Mouse (Mus musculus) erythroblast, embryonic 14.5 days (primary cell): ENCODE measurements around the gene Whamm. TPM values are rescaled to one million over a fixed set of nuclear protein-coding genes. Genes with fewer than 3 reads are reported as not detected.

Experiments
- H3K27me3 ChIP-seq: 2 replicates; pipeline ENCODE4 v1.6.1; 2012; ENCODE audit warnings: inconsistent platforms; ENCODE audit not compliant: control insufficient read depth
- H3K36me3 ChIP-seq: 2 replicates; pipeline ENCODE4 v1.6.1; 2012; ENCODE audit warnings: mild to moderate bottlenecking, inconsistent platforms; ENCODE audit not compliant: control insufficient read depth
- H3K4me1 ChIP-seq: 2 replicates; pipeline ENCODE4 v1.6.1; 2012; ENCODE audit warnings: inconsistent platforms; ENCODE audit not compliant: control insufficient read depth
- H3K4me3 ChIP-seq: replicated peaks from 2 replicates; pipeline ENCODE3; 2012; ENCODE audit warnings: moderate library complexity, mild to moderate bottlenecking, inconsistent platforms
- H3K9me3 ChIP-seq: 2 replicates; pipeline ENCODE4 v1.6.1; 2012; ENCODE audit warnings: low read length, inconsistent platforms, mixed read lengths; ENCODE audit not compliant: control insufficient read depth
- GATA1 ChIP-seq: IDR thresholded peaks from 2 replicates; pipeline ENCODE4 v1.6.1; 2012; ENCODE audit warnings: low read length, inconsistent platforms, mixed read lengths
- TAL1 ChIP-seq: IDR thresholded peaks from 3 replicates; pipeline ENCODE4 v1.6.1; 2012; ENCODE audit warnings: low read length, inconsistent platforms, mixed read lengths
- polyA plus RNA-seq: library from polyadenylated mRNA; stranded (reverse); fragments of >175 nt; gene quantifications from 2 replicates; pipeline ENCODE4 v1.2.3, GENCODE M21; 2012

Gene Whamm
- polyA plus RNA-seq, 1 experiment: 3.9 TPM

DNA sequence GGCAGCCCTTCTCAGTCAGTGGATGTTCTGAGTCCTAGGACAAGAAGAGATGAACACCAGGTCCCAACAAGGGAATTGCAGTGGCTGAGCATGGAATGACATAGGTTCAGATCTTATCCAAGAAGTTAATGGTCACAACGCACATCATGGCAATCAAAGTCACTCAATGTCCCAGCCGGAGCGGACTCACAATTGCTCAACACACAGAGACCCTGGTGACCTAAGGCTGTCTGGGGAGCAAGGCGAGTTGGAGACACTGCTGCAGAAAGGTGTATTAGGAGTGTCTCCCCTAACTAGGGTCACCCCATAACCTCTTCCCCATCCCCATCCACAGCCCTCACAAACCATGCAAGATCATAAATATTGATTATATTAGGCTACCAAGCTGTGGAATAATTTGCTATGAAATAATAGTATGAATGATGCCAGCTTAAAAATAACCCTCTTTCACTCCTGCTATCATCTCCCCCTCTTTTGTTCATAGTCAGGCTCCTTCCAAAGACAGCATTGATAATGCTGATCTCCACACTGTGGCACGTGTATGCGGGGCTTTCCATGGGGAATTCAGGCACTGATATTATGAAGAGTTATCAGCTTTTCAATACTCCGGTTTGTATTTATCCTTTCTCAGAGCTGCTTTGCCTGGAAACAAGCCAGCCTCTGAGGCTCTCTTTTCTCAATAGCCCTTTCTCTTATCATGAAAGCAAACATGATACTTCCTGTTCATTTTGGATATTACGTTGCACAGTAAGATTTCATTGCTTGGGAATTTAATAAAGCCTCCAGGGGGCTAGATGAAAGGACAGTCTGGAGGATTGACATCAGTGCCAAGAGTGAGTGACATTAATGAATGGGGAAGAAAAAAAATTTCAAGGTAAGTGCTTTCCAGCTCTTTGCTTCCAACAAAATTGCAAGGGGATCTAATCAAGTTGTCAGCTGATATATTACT is 10.7 kb upstream of the Whamm start:
- H3K36me3 ChIP-seq: no peaks in the 10 kb centered on the region
- H3K4me3 ChIP-seq: no peak overlapping the region
- peaks cover 13% of the 10 kb centered on the region for H3K27me3 ChIP-seq
- no peaks in the 10 kb centered on the region for H3K4me1 ChIP-seq
- no peak for TF ChIP-seq TAL1
- no peak for TF ChIP-seq GATA1
- no peaks in the 10 kb centered on the region for H3K9me3 ChIP-seq

GRCm38 (mm10) chr7:81561211-81561610 is 9.9 kb upstream of the Whamm start:
- Histone ChIP-seq H3K4me3 (no peak overlapping the region), H3K9me3 (no peaks in the 10 kb centered on the region), H3K36me3 (no peaks in the 10 kb centered on the region), H3K4me1 (0 out of 2 replicates have a peak, but pooled peaks cover under 1% of the 10 kb centered on the region), H3K27me3 (peaks cover 17% of the 10 kb centered on the region)
- TF ChIP-seq GATA1 (no peak), TAL1 (no peak)

DNA sequence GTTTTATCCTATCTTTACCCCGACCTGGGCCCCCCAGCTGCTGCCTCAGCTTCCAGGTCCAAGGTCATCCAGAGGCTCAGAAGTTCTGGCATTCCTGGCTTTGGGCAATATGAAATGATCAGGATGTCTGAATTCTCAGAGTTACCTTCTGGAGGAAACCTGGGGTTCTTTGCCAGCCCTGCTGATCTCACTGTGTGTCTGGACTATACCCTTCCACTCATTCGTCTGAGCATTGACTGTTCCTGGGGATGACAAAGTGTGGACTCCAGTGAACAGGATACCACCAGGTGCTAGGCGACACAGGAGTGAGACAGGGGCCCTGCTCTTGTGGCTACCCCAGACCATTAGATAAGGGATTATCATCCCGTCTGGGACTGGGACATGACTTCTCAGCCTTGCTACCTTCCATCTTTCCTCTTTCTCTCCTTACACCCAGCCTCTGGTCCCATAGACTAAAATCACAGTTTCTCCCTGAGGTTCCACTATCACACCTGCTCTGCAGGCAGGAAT is 7.5 kb upstream of the Whamm start:
- Histone ChIP-seq H3K4me1 (peaks cover 3% of the 10 kb centered on the region; the same call in 1 of the 2 replicates), H3K9me3 (no peaks in the 10 kb centered on the region), H3K36me3 (no peaks in the 10 kb centered on the region), H3K27me3 (peaks cover 17% of the 10 kb centered on the region), H3K4me3 (no peak overlapping the region)
- TF ChIP-seq GATA1: no peak
- no peak for TF ChIP-seq TAL1

GRCm38 (mm10) chr7:81564766-81565165 is 6.3 kb upstream of the Whamm start:
- Histone ChIP-seq H3K27me3 (peaks cover 15% of the 10 kb centered on the region), H3K4me3 (no peak overlapping the region), H3K36me3 (no peaks in the 10 kb centered on the region), H3K4me1 (peaks cover 3% of the 10 kb centered on the region; the same call in 1 of the 2 replicates), H3K9me3 (no peaks in the 10 kb centered on the region)
- TF ChIP-seq TAL1 (no peak), GATA1 (no peak)

DNA sequence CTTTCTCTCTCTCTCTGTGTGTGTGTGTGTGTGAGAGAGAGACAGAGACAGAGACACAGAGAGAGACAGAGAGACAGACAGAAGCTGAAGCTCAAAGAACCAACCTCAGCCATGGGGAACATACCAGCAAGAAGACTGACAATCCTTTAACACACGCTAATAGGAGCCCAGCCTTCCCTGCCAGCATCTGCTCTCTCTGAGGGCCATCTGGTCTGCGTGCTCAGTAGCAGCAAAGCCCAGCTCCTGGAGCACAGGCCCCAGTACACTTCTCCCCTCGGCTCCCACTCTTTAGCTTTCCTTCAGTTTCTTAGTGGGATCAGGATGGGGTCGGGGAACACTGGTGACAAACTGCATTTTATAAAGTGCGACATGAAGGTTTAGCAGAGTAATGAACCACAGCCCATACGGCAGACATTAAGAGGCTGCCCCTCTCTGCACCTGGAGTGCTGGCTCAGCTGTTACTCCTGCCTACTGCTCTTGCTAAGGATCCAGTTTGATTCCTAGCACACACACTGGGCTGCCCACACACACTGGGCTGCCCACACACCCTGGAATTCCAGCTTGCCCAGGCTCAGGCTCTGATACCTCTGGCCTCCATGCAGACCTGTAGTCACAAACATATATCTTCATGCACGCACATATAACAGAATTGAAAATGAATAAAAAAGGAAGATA is 5.5 kb upstream of the Whamm start:
- Histone ChIP-seq H3K4me1 (peaks cover 8% of the 10 kb centered on the region), H3K9me3 (no peaks in the 10 kb centered on the region), H3K4me3 (no peak overlapping the region), H3K36me3 (no peaks in the 10 kb centered on the region), H3K27me3 (peaks cover 15% of the 10 kb centered on the region)
- TF ChIP-seq TAL1 (no peak), GATA1 (no peak)

GRCm38 (mm10) chr7:81566332-81566731 is 4.7 kb upstream of the Whamm start:
- TF ChIP-seq TAL1: no peak
- TF ChIP-seq GATA1: no peak
- H3K36me3 ChIP-seq: no peaks in the 10 kb centered on the region
- peaks cover 15% of the 10 kb centered on the region for H3K27me3 ChIP-seq
- peaks cover 12% of the 10 kb centered on the region for H3K4me1 ChIP-seq
- no peaks in the 10 kb centered on the region for H3K9me3 ChIP-seq
- no peak overlapping the region for H3K4me3 ChIP-seq

DNA sequence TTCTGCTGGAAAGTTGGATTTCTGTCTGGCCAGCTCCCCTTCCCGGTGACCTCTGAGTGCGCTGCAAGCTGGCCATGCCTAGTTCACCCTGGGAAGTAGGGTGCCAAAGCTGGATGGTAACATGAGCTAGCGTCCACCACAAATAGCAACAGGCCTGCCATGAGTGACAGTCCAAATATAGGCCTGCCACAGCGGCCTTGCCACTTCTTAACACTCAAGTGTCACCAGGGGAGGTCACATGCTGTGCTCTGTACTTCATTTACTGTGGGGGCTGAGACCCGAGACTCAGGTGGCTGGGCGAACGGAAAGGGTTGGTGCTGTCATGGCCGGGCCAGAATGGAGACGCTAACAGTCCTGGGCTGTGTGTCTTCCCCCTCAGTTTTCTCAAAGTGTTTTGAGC is 4.2 kb upstream of the Whamm start, which contains the start of gene Fsd2:
TSS of gene Fsd2 (minus strand) at position 53 of the 400 bp plus-strand sequence.
- no peaks in the 10 kb centered on the region for H3K9me3 ChIP-seq
- no peak for TF ChIP-seq TAL1
- TF ChIP-seq GATA1: no peak
- H3K36me3 ChIP-seq: no peaks in the 10 kb centered on the region
- no peak within 1 kb of the TSS for H3K4me3 ChIP-seq
- H3K27me3 ChIP-seq: peaks cover 15% of the 10 kb centered on the region
- peaks cover 12% of the 10 kb centered on the region for H3K4me1 ChIP-seq

DNA sequence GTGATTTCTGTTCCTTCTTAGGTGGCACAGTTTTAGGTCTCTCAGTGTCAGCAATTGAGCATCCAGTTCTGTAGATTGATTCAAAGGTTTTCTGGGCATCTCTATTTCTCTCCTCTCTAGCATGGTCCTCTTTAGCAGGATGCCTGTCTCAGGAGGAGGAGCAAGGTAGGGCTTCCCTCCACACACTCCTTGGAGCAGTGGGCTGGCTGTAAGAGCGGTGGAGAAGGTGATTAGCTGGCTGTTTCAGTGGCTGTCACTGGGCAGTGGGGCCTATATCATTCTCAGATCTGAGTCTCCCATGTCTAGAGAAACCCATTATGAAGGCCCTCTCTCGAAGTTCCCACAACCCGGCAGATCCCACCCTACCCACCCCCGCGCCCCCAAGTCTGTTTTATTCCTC is 3.7 kb upstream of the Whamm start:
- TF ChIP-seq GATA1: no peak
- Histone ChIP-seq H3K4me1 (peaks cover 13% of the 10 kb centered on the region), H3K27me3 (peaks cover 15% of the 10 kb centered on the region), H3K36me3 (no peaks in the 10 kb centered on the region), H3K4me3 (no peak overlapping the region), H3K9me3 (no peaks in the 10 kb centered on the region)

DNA sequence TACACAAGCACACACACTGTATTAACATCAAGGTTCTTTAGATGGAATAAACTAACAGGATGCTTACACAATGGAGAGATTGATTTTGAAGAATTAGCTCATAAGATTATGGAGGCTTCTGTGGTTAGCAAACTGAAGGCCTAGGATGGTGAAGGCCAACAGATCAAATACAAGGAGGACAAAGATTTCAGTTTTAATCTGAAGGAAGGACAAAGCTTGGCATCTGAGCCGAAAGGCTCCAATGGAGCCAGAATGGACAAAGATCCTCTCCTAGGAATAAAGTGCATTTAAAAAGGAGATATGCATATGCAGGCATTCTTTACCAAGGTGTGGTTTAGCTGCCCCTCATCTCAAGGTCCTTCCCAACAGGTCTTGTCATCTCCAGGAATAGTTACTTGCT is 1.2 kb upstream of the Whamm start:
- TF ChIP-seq TAL1 (no peak), GATA1 (no peak)
- Histone ChIP-seq H3K36me3 (peaks cover 14% of the 10 kb centered on the region), H3K4me1 (peaks cover 33% of the 10 kb centered on the region), H3K27me3 (peaks cover 5% of the 10 kb centered on the region), H3K4me3 (no peak overlapping the region), H3K9me3 (no peaks in the 10 kb centered on the region)
